22 mouse cellular contexts compared by ENCODE assay signal in genomic region chr6:34373841-34374240, GRCm38 (mm10). TPM values are rescaled to one million over a fixed set of nuclear protein-coding genes. Genes with fewer than 3 reads are reported as not detected.
DNase-seq lines count a peak whose midpoint lies in the region; ATAC-seq and TF ChIP-seq lines count a peak whose summit lies in the region.
"Had no signal": no experiment of that assay in that cellular context is flagged by ENCODE, and none has a peak within 500 bp of the region (broad histone marks: within the 10 kb centered on the region; RNA-seq: fewer than 3 reads in every experiment).

No protein-coding gene starts in this region.

- DNase-seq in kidney, adult 2 months: peak; percentile 7
- no peak for DNase-seq in kidney, adult 11 months
- DNase-seq in 416B (ENCODE audit: low read depth) (peak; percentile 67), CH12.LX (ENCODE audit: extremely low read depth) (peak; percentile 78)
- DNase-seq in left cerebral cortex, adult 18-20 months (ENCODE audit: low spot score in 2 of 2): no peak
- DNase-seq in left cerebral cortex, postnatal 10 days (ENCODE audit: extremely low spot score in 1 of 2, low spot score in 2 of 2): no peak
- DNase-seq: adrenal gland, adult 8-10 months; cerebellum, adult 18-20 months; cerebellum, postnatal 36 days; gastrocnemius, postnatal 25 days; heart, postnatal 36 days; liver; lung, adult 18-20 months; midbrain, embryonic 14.5 days; retina, postnatal 1 day; spleen, adult 18-20 months had no signal

- in situ Hi-C loops in CH12.LX (cut with MboI; ENCODE audit: low pct_ligation_motif_present, low pct_unique_long_range_greater_than_20kb, low sequenced_read_pairs): no loop called here

- H3K27me3 ChIP-seq in kidney, adult 2 months (replicated peaks; ENCODE audit: control insufficient read depth, insufficient read depth, low read length): no peaks in the 10 kb centered on the region
- H3K27me3 ChIP-seq in CH12.LX (replicated peaks): no peaks in the 10 kb centered on the region
- H3K27me3 ChIP-seq: forebrain, embryonic 12.5 days; heart, embryonic 13.5 days had no signal

- H3K79me2 ChIP-seq in CH12.LX (replicated peaks; ENCODE audit: control insufficient read depth, extremely low read depth, insufficient read depth, poor library complexity, severe bottlenecking): no peaks in the 10 kb centered on the region

- no peak overlapping the region for H3K9ac ChIP-seq in CH12.LX (ENCODE audit: insufficient read depth, low read depth)
- H3K9ac ChIP-seq: forebrain, embryonic 12.5 days; heart, embryonic 13.5 days had no signal

- no peak for TF ChIP-seq RAD21 in CH12.LX (IDR thresholded peaks at IDR 0.05; ENCODE audit: low read depth, low read length)

- H3K4me3 ChIP-seq in kidney, adult 2 months (ENCODE audit: insufficient read depth, low read depth, low read length): no peak overlapping the region
- H3K4me3 ChIP-seq in CH12.LX (replicated peaks in 1 of 3; ENCODE audit: low read depth in 2 of 3, low read length in 2 of 3, poor library complexity in 1 of 3): no peak overlapping the region
- H3K4me3 ChIP-seq: forebrain, embryonic 12.5 days; heart, embryonic 13.5 days had no signal

- no peak for TF ChIP-seq CTCF in kidney, adult 2 months (conservative IDR thresholded peaks at IDR 0.05; ENCODE audit: insufficient read depth, insufficient read length, low read depth, low read length)
- no peak for TF ChIP-seq CTCF in CH12.LX (conservative IDR thresholded peaks at IDR 0.05 in 1 of 2, IDR thresholded peaks at IDR 0.05 in 1 of 2; ENCODE audit: low read depth in 2 of 2, low read length in 2 of 2)

- no peak overlapping the region for H3K27ac ChIP-seq in kidney, adult 2 months (ENCODE audit: insufficient read depth, low read depth, low read length)
- no peak overlapping the region for H3K27ac ChIP-seq in CH12.LX (ENCODE audit: insufficient read depth, low read depth)
- H3K27ac ChIP-seq: forebrain, embryonic 12.5 days; heart, embryonic 13.5 days had no signal

- TF ChIP-seq POLR2A in kidney, adult 2 months (IDR thresholded peaks at IDR 0.05; ENCODE audit: low read depth, low read length): no peak
- no peak for TF ChIP-seq POLR2A in CH12.LX (IDR thresholded peaks at IDR 0.05; ENCODE audit: low read depth, low read length)

- ATAC-seq in megakaryocyte, adult 5-6 weeks (ENCODE audit: poor library complexity, severe bottlenecking): 0 out of 2 replicates have a peak, but pooled peaks have one; percentile 16
- ATAC-seq: hindbrain, embryonic 16.5 days had no signal

- no peaks in the 10 kb centered on the region for H3K9me3 ChIP-seq in CH12.LX (replicated peaks; ENCODE audit: low read length)
- H3K9me3 ChIP-seq: forebrain, embryonic 12.5 days; heart, embryonic 13.5 days had no signal

- dilution Hi-C loops in CH12.LX (cut with MboI; ENCODE audit: extremely low pct_ligation_motif_present, extremely low pct_unique_long_range_greater_than_20kb, low sequenced_read_pairs): no loop called here

- H3K4me1 ChIP-seq in kidney, adult 2 months (ENCODE audit: control insufficient read depth, insufficient read depth, low read length): no peaks in the 10 kb centered on the region
- peaks cover 8 to 17% of the 10 kb centered on the region in 2 experiments for H3K4me1 ChIP-seq in CH12.LX (ENCODE audit: control insufficient read depth in 1 of 2, insufficient read depth in 2 of 2)
- H3K4me1 ChIP-seq: heart, embryonic 13.5 days had no signal

- H3K36me3 ChIP-seq in kidney, adult 2 months (ENCODE audit: control insufficient read depth, insufficient read depth, low read length): no peaks in the 10 kb centered on the region
- H3K36me3 ChIP-seq in CH12.LX (replicated peaks in 1 of 2; ENCODE audit: control insufficient read depth in 1 of 2, insufficient read depth in 1 of 2, low read length in 1 of 2): no peaks in the 10 kb centered on the region
- H3K36me3 ChIP-seq: forebrain, embryonic 12.5 days; heart, embryonic 13.5 days had no signal

- TF ChIP-seq EP300 in CH12.LX (IDR thresholded peaks at IDR 0.05; ENCODE audit: low read length): no peak

- no peak overlapping the region for H3K4me2 ChIP-seq in CH12.LX (ENCODE audit: insufficient read depth, low read depth, poor library complexity, severe bottlenecking)
- H3K4me2 ChIP-seq: forebrain, embryonic 12.5 days; heart, embryonic 13.5 days had no signal

- intact Hi-C loops in left cerebral cortex, postnatal 10 days (cut with DNase I): loop anchor here (5.0 kb wide), 1 partner anchor 73 kb away; no protein-coding TSS in a partner anchor

- WGBS in kidney, adult 2 months: 68% methylated on average over 7 of the region's 7 CpGs

TF ChIP-seq in CH12.LX, 34 proteins besides CTCF, POLR2A, EP300 and RAD21:
- TF ChIP-seq CHD2 (IDR thresholded peaks at IDR 0.05; ENCODE audit: low read length): no peak
- TF ChIP-seq TBP (conservative IDR thresholded peaks at IDR 0.05; ENCODE audit: low read depth, low read length): no peak
- TF ChIP-seq ETS1 (conservative IDR thresholded peaks at IDR 0.05; ENCODE audit: low read depth, low read length): peak; percentile 29; the same call in 1 of the 2 replicates
- TF ChIP-seq UBTF (IDR thresholded peaks at IDR 0.05; ENCODE audit: low read depth, low read length): no peak
- peak; percentile 100 for TF ChIP-seq MAFK (IDR thresholded peaks at IDR 0.05; ENCODE audit: insufficient replicate concordance, low read length)
- TF ChIP-seq POLR2AphosphoS2 (IDR thresholded peaks at IDR 0.05; ENCODE audit: low read depth, low read length): no peak
- TF ChIP-seq MXI1 (IDR thresholded peaks at IDR 0.05; ENCODE audit: low read depth, low read length): no peak
- TF ChIP-seq MAZ (IDR thresholded peaks at IDR 0.05; ENCODE audit: low read depth, low read length): no peak
- no peak for TF ChIP-seq ZC3H11A (IDR thresholded peaks at IDR 0.05; ENCODE audit: low read depth, low read length)

RNA-seq across cellular contexts. Expression of gene Akr1b10, which starts 10.2 kb away (rescaled TPM):
- 40.1 and 42.2 TPM in 2 replicates for polyA plus RNA-seq in kidney, adult 2 months (2012; rRNA removed)
- total RNA-seq in CH12.LX (2012; rRNA removed) (20.3 and 20.7 TPM in 2 replicates), CH12.LX (2014; rRNA removed) (29.6 and 34.0 TPM in 2 replicates)
- 29.3 and 34.7 TPM in 2 replicates for polyA plus RNA-seq in CH12.LX (2012; ENCODE audit: insufficient read length, low read depth)
- 24.7 and 28.4 TPM in 2 replicates for total RNA-seq in megakaryocyte, adult 5-6 weeks (2015)
- total RNA-seq in megakaryocyte, adult 5-6 weeks (2017): 17.2 and 18.5 TPM in 2 replicates
- 10 to 100 TPM; 20.0 to 24.9 TPM for total RNA-seq in left cerebral cortex, adult 18-20 months (2021)
- total RNA-seq in left cerebral cortex, postnatal 10 days (2021): 10 to 100 TPM; 15.6 to 15.7 TPM

RNA-seq across cellular contexts. Expression of gene Akr1b8, which starts 19.9 kb away (rescaled TPM):
- 2.6 and 3.9 TPM in 2 replicates for polyA plus RNA-seq in kidney, adult 2 months (2012; rRNA removed)
- total RNA-seq in CH12.LX (2012; rRNA removed): 0.13 and 0.21 TPM in 2 replicates
- not detected in 2 replicates for total RNA-seq in CH12.LX (2014; rRNA removed)
- not detected in 2 replicates for polyA plus RNA-seq in CH12.LX (2012; ENCODE audit: insufficient read length, low read depth)
- total RNA-seq in megakaryocyte, adult 5-6 weeks (2015): not detected in 2 replicates
- not detected in 2 replicates for total RNA-seq in megakaryocyte, adult 5-6 weeks (2017)
- under 1 TPM; 0.44 to 0.98 TPM for total RNA-seq in left cerebral cortex, adult 18-20 months (2021)
- 1 to 10 TPM in 1 of 2 experiments, under 1 TPM in 1; 0.84 to 1.1 TPM for total RNA-seq in left cerebral cortex, postnatal 10 days (2021)

RNA-seq across cellular contexts. Expression of gene Akr1b7, which starts 38.3 kb away (rescaled TPM):
- 3.2 and 4.0 TPM in 2 replicates for polyA plus RNA-seq in kidney, adult 2 months (2012; rRNA removed)
- total RNA-seq in CH12.LX (2012; rRNA removed) (0.08 TPM in 2 replicates), CH12.LX (2014; rRNA removed) (not detected in 2 replicates)
- not detected in 2 replicates for polyA plus RNA-seq in CH12.LX (2012; ENCODE audit: insufficient read length, low read depth)
- not detected in 2 replicates for total RNA-seq in megakaryocyte, adult 5-6 weeks (2015)
- not detected in 2 replicates for total RNA-seq in megakaryocyte, adult 5-6 weeks (2017)
- total RNA-seq in left cerebral cortex, adult 18-20 months (2021): not detected
- not detected for total RNA-seq in left cerebral cortex, postnatal 10 days (2021)
- total RNA-seq: gastrocnemius, postnatal 25 days; heart, postnatal 36 days; layer of hippocampus, postnatal 14 days; left cerebral cortex, postnatal 36 days had no signal
- polyA plus RNA-seq: forebrain, embryonic 12.5 days; heart, embryonic 13.5 days; midbrain, embryonic 14.5 days had no signal

RNA-seq across cellular contexts. Expression of gene Akr1b3, which starts 56.6 kb away (rescaled TPM):
- polyA plus RNA-seq in kidney, adult 2 months (2012; rRNA removed): 208 and 280 TPM in 2 replicates
- total RNA-seq in CH12.LX (2012; rRNA removed) (313 and 382 TPM in 2 replicates), CH12.LX (2014; rRNA removed) (257 and 264 TPM in 2 replicates)
- polyA plus RNA-seq in CH12.LX (2012; ENCODE audit: insufficient read length, low read depth): 344 and 359 TPM in 2 replicates
- 200 and 215 TPM in 2 replicates for total RNA-seq in megakaryocyte, adult 5-6 weeks (2015)
- 102 and 117 TPM in 2 replicates for total RNA-seq in megakaryocyte, adult 5-6 weeks (2017)
- total RNA-seq in left cerebral cortex, adult 18-20 months (2021): 10 to 100 TPM; 51.2 to 55.2 TPM
- total RNA-seq in left cerebral cortex, postnatal 10 days (2021): 10 to 100 TPM; 57.2 to 60.9 TPM

Comparison
In these comparisons a context has a peak if more than half of its experiments do, and no peak if none do; other contexts are left out.
1. DNase-seq: peak in kidney, adult 2 months (single experiment), 416B (single experiment) and CH12.LX (single experiment); none in kidney, adult 11 months (single experiment), left cerebral cortex, adult 18-20 months (0 of 2) and left cerebral cortex, postnatal 10 days (0 of 2).